Mouse (Mus musculus): ENCODE measurements around the gene Prmt8. TPM values are rescaled to one million over a fixed set of nuclear protein-coding genes. Genes with fewer than 3 reads are reported as not detected.

Gene Prmt8
- polyA plus RNA-seq, 1 experiment: not detected

- Histone ChIP-seq H3K4me3 (ENCODE audit: insufficient read depth, low read depth, low read length) (no peak overlapping the region), H3K4me1 (ENCODE audit: control insufficient read depth, insufficient read depth, low read length) (no peaks in the 10 kb centered on the region), H3K27me3 (replicated peaks; ENCODE audit: control insufficient read depth, insufficient read depth, low read length) (no peaks in the 10 kb centered on the region), H3K27ac (ENCODE audit: insufficient read depth, low read depth, low read length) (no peak overlapping the region), H3K36me3 (ENCODE audit: control insufficient read depth, insufficient read depth, low read length) (no peaks in the 10 kb centered on the region)
- TF ChIP-seq POLR2A (IDR thresholded peaks at IDR 0.05; ENCODE audit: low read depth, low read length) (no peak), CTCF (conservative IDR thresholded peaks at IDR 0.05; ENCODE audit: insufficient read depth, insufficient read length, low read depth, low read length) (no peak)
- 74% methylated on average over 7 of the region's 7 CpGs for WGBS
- no peak for DNase-seq
These were observed 107.5 kb downstream of the Prmt8 start for GRCm38 (mm10) chr6:127661717-127662292.

- WGBS: 78% methylated on average over 4 of the region's 4 CpGs
- Histone ChIP-seq H3K4me3 (ENCODE audit: insufficient read depth, low read depth, low read length) (no peak overlapping the region), H3K27ac (ENCODE audit: insufficient read depth, low read depth, low read length) (no peak overlapping the region), H3K4me1 (ENCODE audit: control insufficient read depth, insufficient read depth, low read length) (no peaks in the 10 kb centered on the region), H3K27me3 (replicated peaks; ENCODE audit: control insufficient read depth, insufficient read depth, low read length) (no peaks in the 10 kb centered on the region), H3K36me3 (ENCODE audit: control insufficient read depth, insufficient read depth, low read length) (no peaks in the 10 kb centered on the region)
- TF ChIP-seq POLR2A (IDR thresholded peaks at IDR 0.05; ENCODE audit: low read depth, low read length): no peak
- TF ChIP-seq CTCF (conservative IDR thresholded peaks at IDR 0.05; ENCODE audit: insufficient read depth, insufficient read length, low read depth, low read length): no peak
- DNase-seq: no peak
These were observed 109.3 kb downstream of the Prmt8 start for GRCm38 (mm10) chr6:127659966-127660365.

DNA sequence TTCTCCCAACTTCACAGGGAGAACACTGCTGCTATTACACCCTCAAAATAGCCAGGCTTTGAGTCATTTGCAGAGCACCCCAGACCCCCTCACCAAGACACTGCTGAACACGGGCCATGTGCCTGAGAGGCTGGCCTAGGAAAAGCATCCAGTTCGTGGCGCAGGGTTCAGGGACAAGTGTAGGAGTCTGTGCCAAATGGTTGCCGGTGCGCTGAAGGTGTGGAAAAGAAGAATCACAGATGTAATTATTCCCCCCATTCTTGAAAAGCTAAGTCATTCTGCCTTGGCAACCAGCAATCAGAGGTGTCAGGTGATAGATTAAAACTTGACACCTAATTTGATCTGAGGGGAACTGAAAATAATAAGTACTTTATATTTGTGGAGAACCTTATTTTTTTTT, 109.8 kb downstream of the Prmt8 start:
- no peaks in the 10 kb centered on the region for H3K4me1 ChIP-seq (ENCODE audit: control insufficient read depth, insufficient read depth, low read length)
- H3K27ac ChIP-seq (ENCODE audit: insufficient read depth, low read depth, low read length): no peak overlapping the region
- no peak overlapping the region for H3K4me3 ChIP-seq (ENCODE audit: insufficient read depth, low read depth, low read length)
- 83% methylated on average over 5 of the region's 5 CpGs for WGBS
- no peaks in the 10 kb centered on the region for H3K27me3 ChIP-seq (replicated peaks; ENCODE audit: control insufficient read depth, insufficient read depth, low read length)
- TF ChIP-seq POLR2A (IDR thresholded peaks at IDR 0.05; ENCODE audit: low read depth, low read length) (no peak), CTCF (conservative IDR thresholded peaks at IDR 0.05; ENCODE audit: insufficient read depth, insufficient read length, low read depth, low read length) (no peak)
- DNase-seq: no peak
- H3K36me3 ChIP-seq (ENCODE audit: control insufficient read depth, insufficient read depth, low read length): no peaks in the 10 kb centered on the region

GRCm38 (mm10) chr6:127657152-127657551, 112.1 kb downstream of the Prmt8 start:
- Histone ChIP-seq H3K27ac (ENCODE audit: insufficient read depth, low read depth, low read length) (no peak overlapping the region), H3K4me1 (ENCODE audit: control insufficient read depth, insufficient read depth, low read length) (no peaks in the 10 kb centered on the region), H3K4me3 (ENCODE audit: insufficient read depth, low read depth, low read length) (no peak overlapping the region), H3K36me3 (ENCODE audit: control insufficient read depth, insufficient read depth, low read length) (no peaks in the 10 kb centered on the region), H3K27me3 (replicated peaks; ENCODE audit: control insufficient read depth, insufficient read depth, low read length) (no peaks in the 10 kb centered on the region)
- TF ChIP-seq POLR2A (IDR thresholded peaks at IDR 0.05; ENCODE audit: low read depth, low read length) (no peak), CTCF (conservative IDR thresholded peaks at IDR 0.05; ENCODE audit: insufficient read depth, insufficient read length, low read depth, low read length) (no peak)
- 92% methylated on average over 11 of the region's 11 CpGs for WGBS
- DNase-seq: no peak

DNA sequence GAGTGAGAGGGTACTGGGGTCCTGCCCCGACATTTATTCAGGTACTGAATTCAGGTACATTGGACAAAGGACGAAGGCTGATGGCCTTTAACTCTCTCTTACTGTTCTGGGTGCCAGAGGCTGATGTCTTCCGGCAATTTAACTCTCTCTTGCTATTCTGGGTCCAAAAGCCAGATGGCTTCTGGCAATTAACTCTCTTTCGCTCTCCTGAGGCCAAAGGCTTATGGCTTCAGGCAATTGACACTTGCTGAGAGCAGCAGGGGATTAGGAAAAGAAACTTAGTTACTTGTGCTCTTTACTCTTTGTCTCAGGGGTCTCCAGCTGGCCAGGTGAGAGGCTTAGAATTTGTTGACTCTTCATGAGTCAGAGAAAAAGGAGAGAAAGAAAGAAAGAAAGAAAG, 113.3 kb downstream of the Prmt8 start:
- no peak for DNase-seq
- Histone ChIP-seq H3K4me3 (ENCODE audit: insufficient read depth, low read depth, low read length) (no peak overlapping the region), H3K27ac (ENCODE audit: insufficient read depth, low read depth, low read length) (no peak overlapping the region), H3K36me3 (ENCODE audit: control insufficient read depth, insufficient read depth, low read length) (no peaks in the 10 kb centered on the region), H3K27me3 (replicated peaks; ENCODE audit: control insufficient read depth, insufficient read depth, low read length) (no peaks in the 10 kb centered on the region), H3K4me1 (ENCODE audit: control insufficient read depth, insufficient read depth, low read length) (no peaks in the 10 kb centered on the region)
- WGBS: 57% methylated on average over 4 of the region's 4 CpGs
- no peak for TF ChIP-seq POLR2A (IDR thresholded peaks at IDR 0.05; ENCODE audit: low read depth, low read length)
- no peak for TF ChIP-seq CTCF (conservative IDR thresholded peaks at IDR 0.05; ENCODE audit: insufficient read depth, insufficient read length, low read depth, low read length)

DNA sequence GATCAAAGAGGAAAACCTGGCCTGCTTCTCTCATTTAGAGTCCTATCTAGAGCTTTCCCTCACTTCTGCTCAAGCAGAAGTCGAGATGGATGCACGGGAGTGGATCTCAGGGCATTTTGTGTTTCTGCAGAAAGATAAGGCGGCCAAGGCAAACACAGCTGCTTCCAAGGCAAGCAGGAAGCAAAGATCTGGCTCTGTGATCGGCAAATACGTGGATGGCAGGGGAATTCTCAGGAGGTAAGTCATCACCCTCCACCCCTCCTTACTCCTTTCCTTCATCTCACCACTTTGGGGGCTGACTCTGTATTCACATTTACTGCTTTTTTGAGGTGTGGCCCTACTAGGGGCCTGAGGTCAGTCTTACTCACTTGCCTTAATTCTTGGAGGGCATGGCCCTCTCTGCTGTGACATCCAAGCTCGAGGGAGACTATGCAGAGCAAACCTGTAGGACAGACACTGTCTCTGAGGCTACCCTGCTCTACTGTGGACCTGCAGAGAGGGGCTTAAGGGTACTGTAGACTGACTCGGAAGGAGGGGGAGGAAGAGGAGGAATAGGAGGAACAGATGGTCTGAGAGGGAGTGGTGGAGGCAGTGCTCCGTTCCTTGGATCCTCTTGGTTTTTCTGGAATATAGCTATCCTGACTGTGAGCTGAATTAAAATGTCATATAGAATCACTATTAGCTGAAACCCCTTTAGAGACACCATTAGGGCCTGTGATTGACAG, 128.0 kb downstream of the Prmt8 start:
- WGBS: 68% methylated on average over 8 of the region's 8 CpGs
- no peak for TF ChIP-seq POLR2A (IDR thresholded peaks at IDR 0.05; ENCODE audit: low read depth, low read length)
- TF ChIP-seq CTCF (conservative IDR thresholded peaks at IDR 0.05; ENCODE audit: insufficient read depth, insufficient read length, low read depth, low read length): no peak
- no peak overlapping the region for H3K27ac ChIP-seq (ENCODE audit: insufficient read depth, low read depth, low read length)
- no peak overlapping the region for H3K4me3 ChIP-seq (ENCODE audit: insufficient read depth, low read depth, low read length)
- DNase-seq: no peak
- H3K36me3 ChIP-seq (ENCODE audit: control insufficient read depth, insufficient read depth, low read length): no peaks in the 10 kb centered on the region
- no peaks in the 10 kb centered on the region for H3K27me3 ChIP-seq (replicated peaks; ENCODE audit: control insufficient read depth, insufficient read depth, low read length)
- H3K4me1 ChIP-seq (ENCODE audit: control insufficient read depth, insufficient read depth, low read length): no peaks in the 10 kb centered on the region

Other genes with a start within 250 kb of the Prmt8 start
- gene Cracr2a, start 208.1 kb downstream of the Prmt8 start, polyA plus RNA-seq (2012; rRNA removed): 0.27 and 0.59 TPM in 2 replicates
- gene Tspan11, start 118.1 kb upstream of the Prmt8 start, polyA plus RNA-seq (2012; rRNA removed): 0.78 and 1.2 TPM in 2 replicates